Mouse (Mus musculus): Measurements from ENCODE around the gene Stra6. TPM values are rescaled to one million over a fixed set of nuclear protein-coding genes. Genes with fewer than 3 reads are reported as not detected.

Gene Stra6
- polyA plus RNA-seq, 1 experiment from 2014 or later = 9.9 TPM

DNA sequence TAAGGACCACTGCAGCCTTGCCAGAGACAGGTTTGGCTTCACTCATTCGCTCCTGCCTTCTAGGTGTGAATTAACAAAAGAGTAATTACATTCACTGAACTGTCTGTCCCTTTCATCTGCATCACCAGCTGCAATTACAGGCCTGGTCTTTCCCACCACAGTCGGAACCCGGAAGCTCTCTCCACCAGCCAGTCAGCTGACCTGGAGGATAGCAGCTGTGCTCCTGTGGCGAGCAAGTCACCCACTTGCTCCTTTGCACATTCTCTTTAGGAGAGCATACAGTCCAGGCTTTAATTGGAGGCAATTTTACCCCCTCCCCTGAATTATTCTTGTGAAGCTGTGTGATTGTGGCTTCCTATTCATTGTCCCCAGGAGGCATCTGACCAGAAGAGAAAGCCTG is 17.9 kb upstream of the Stra6 start:
- Histone ChIP-seq H3K9me3 (replicated peaks; ENCODE audit: control insufficient read depth, low read length) (no peaks in the 10 kb centered on the region), H3K9ac (ENCODE audit: low read length) (no peak overlapping the region; the same call in 1 of the 2 replicates), H3K4me3 (ENCODE audit: low read depth, low read length) (no peak overlapping the region), H3K27me3 (replicated peaks; ENCODE audit: control insufficient read depth, insufficient read depth, low read length) (no peaks in the 10 kb centered on the region), H3K36me3 (ENCODE audit: control insufficient read depth, insufficient read depth, low read length) (no peaks in the 10 kb centered on the region), H3K4me2 (ENCODE audit: low read length) (no peak overlapping the region), H3K4me1 (ENCODE audit: control insufficient read depth, insufficient read depth, low read length) (peaks cover 85% of the 10 kb centered on the region), H3K27ac (ENCODE audit: low read depth, low read length) (peak overlapping the region; percentile 75)
- DNase-seq (ENCODE audit: low spot score) (peak; percentile 65), ATAC-seq (no peak)
- WGBS = 9% methylated on average over 4 of the region's 4 CpGs

DNA sequence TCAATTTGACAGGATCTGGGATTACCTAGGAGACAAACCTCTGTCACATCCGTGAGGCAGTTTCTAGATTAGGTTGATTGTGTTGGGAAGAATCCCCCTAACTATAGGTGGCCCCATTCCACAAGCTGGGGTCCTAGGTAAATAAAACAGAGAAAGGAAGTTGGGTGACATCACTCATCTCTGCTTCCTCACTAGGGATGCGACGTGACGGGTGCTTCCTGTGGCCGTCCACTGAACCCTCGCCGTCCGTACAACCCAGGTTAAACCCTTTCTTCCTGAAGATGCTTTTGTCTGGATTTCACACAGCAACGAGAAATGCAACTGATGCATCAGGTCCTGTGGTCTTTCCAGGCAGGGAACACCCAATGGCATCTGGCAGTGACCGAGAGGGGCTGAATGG is 16.5 kb upstream of the Stra6 start:
- Histone ChIP-seq H3K27me3 (replicated peaks; ENCODE audit: control insufficient read depth, insufficient read depth, low read length) (no peaks in the 10 kb centered on the region), H3K36me3 (ENCODE audit: control insufficient read depth, insufficient read depth, low read length) (no peaks in the 10 kb centered on the region), H3K27ac (ENCODE audit: low read depth, low read length) (no peak overlapping the region), H3K4me3 (ENCODE audit: low read depth, low read length) (no peak overlapping the region), H3K4me1 (ENCODE audit: control insufficient read depth, insufficient read depth, low read length) (peaks cover 77% of the 10 kb centered on the region), H3K4me2 (ENCODE audit: low read length) (no peak overlapping the region), H3K9ac (ENCODE audit: low read length) (no peak overlapping the region), H3K9me3 (replicated peaks; ENCODE audit: control insufficient read depth, low read length) (no peaks in the 10 kb centered on the region)
- ATAC-seq (no peak), DNase-seq (ENCODE audit: low spot score) (no peak)
- WGBS = 89% methylated on average over 10 of the region's 10 CpGs

DNA sequence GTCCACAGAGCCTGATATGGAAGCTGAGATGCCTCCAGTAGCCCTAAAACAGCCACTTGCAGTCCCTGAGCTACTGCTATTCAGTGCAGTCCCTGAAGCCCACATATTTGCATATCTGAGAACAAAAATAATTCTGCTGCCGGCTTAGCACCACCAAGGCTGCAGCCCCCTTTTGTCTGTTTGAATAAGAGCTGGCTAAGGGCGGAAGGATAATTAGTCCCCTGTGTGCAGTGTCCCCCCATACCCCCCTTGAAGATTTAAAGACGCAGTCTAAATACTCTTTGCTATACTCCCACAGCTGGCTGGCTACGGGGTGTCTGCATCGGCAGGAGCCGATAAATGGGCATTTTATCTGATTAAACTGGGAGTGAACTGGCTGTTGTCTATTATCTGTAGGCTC is 15.0 kb upstream of the Stra6 start:
- Histone ChIP-seq H3K27me3 (replicated peaks; ENCODE audit: control insufficient read depth, insufficient read depth, low read length) (no peaks in the 10 kb centered on the region), H3K36me3 (ENCODE audit: control insufficient read depth, insufficient read depth, low read length) (no peaks in the 10 kb centered on the region), H3K4me3 (ENCODE audit: low read depth, low read length) (no peak overlapping the region), H3K4me1 (ENCODE audit: control insufficient read depth, insufficient read depth, low read length) (peaks cover 77% of the 10 kb centered on the region), H3K27ac (ENCODE audit: low read depth, low read length) (peak overlapping the region; percentile 95), H3K9me3 (replicated peaks; ENCODE audit: control insufficient read depth, low read length) (no peaks in the 10 kb centered on the region), H3K4me2 (ENCODE audit: low read length) (peak overlapping the region; percentile 36), H3K9ac (ENCODE audit: low read length) (peak overlapping the region; percentile 48)
- peak; percentile 92 for DNase-seq (ENCODE audit: low spot score)
- 6% methylated on average over 6 of the region's 6 CpGs for WGBS
- peak; percentile 80 for ATAC-seq

DNA sequence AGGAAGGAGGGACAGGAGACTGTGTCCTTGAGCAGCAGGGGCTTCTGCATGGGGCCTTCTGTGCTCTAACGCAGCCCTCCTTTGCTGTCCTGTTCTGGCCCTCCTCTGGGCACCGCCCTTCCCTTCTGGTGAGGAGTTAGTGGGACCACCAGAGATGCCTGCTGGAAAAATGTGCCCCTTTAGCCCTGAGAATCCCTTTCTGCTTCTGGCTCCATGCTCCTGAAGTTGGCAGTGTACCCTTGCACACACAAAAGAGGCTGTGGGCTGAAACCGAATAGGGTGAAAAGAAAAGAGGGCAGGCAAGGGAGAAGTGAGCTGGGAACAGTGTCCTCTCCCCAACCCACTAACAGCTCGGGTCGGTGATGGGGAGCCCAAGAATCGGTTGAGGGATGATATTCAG is 14.4 kb upstream of the Stra6 start:
- Histone ChIP-seq H3K4me2 (ENCODE audit: low read length) (peak overlapping the region; percentile 36; the same call in 1 of the 2 replicates), H3K9ac (ENCODE audit: low read length) (peak overlapping the region; percentile 48; the same call in 1 of the 2 replicates), H3K9me3 (replicated peaks; ENCODE audit: control insufficient read depth, low read length) (no peaks in the 10 kb centered on the region), H3K4me3 (ENCODE audit: low read depth, low read length) (no peak overlapping the region), H3K27ac (ENCODE audit: low read depth, low read length) (peak overlapping the region; percentile 95), H3K27me3 (replicated peaks; ENCODE audit: control insufficient read depth, insufficient read depth, low read length) (no peaks in the 10 kb centered on the region), H3K4me1 (ENCODE audit: control insufficient read depth, insufficient read depth, low read length) (peaks cover 75% of the 10 kb centered on the region), H3K36me3 (ENCODE audit: control insufficient read depth, insufficient read depth, low read length) (no peaks in the 10 kb centered on the region)
- 3% methylated on average over 6 of the region's 6 CpGs for WGBS
- ATAC-seq (peak; percentile 37), DNase-seq (ENCODE audit: low spot score) (peak; percentile 71)

DNA sequence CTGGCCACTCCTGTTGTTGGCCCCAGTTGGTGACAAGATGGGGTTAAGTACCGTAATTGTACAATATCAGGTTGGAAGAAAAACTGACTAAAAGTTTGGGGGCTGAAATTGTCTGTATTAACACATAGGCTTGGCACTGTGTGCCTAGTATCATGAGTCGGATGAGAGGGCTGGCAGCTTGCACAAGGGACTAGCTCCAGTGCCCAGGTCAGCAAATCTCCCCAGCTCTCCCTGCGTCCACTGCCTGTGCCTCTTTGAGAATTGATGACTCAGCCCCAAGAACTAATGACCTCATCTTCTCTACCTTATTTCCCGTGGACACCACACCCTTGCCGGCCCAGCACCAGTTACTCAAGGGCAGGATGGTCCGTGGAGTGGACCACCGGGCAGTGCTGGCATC is 13.7 kb upstream of the Stra6 start:
- WGBS = 69% methylated on average over 7 of the region's 7 CpGs
- Histone ChIP-seq H3K4me3 (ENCODE audit: low read depth, low read length) (no peak overlapping the region), H3K27me3 (replicated peaks; ENCODE audit: control insufficient read depth, insufficient read depth, low read length) (no peaks in the 10 kb centered on the region), H3K4me1 (ENCODE audit: control insufficient read depth, insufficient read depth, low read length) (peaks cover 69% of the 10 kb centered on the region), H3K36me3 (ENCODE audit: control insufficient read depth, insufficient read depth, low read length) (no peaks in the 10 kb centered on the region), H3K27ac (ENCODE audit: low read depth, low read length) (peak overlapping the region; percentile 95), H3K9me3 (replicated peaks; ENCODE audit: control insufficient read depth, low read length) (no peaks in the 10 kb centered on the region), H3K4me2 (ENCODE audit: low read length) (no peak overlapping the region), H3K9ac (ENCODE audit: low read length) (peak overlapping the region; percentile 48; the same call in 1 of the 2 replicates)
- DNase-seq (ENCODE audit: low spot score) (no peak), ATAC-seq (no peak)

DNA sequence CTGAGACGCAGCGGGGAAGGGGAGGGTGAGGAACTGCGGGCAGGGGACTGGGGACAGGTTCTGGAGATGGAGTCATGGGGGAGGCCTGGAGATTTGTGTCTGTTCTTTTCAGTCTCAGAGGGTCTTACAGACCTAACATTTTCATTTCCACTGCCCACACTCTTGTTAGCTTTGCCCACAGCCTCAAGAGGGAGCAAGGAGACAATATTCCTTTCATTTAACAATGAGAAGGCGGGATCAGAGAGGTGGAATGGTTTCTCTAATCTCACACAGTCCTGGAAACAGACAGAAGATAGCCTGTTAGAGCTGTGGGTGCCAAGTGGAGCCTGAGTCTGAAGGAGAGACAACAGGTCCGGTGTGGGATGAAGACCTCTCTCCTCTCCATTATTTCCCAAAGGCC is 11.7 kb upstream of the Stra6 start:
- Histone ChIP-seq H3K9me3 (replicated peaks; ENCODE audit: control insufficient read depth, low read length) (no peaks in the 10 kb centered on the region), H3K27me3 (replicated peaks; ENCODE audit: control insufficient read depth, insufficient read depth, low read length) (no peaks in the 10 kb centered on the region), H3K4me3 (ENCODE audit: low read depth, low read length) (no peak overlapping the region), H3K36me3 (ENCODE audit: control insufficient read depth, insufficient read depth, low read length) (no peaks in the 10 kb centered on the region), H3K4me1 (ENCODE audit: control insufficient read depth, insufficient read depth, low read length) (peaks cover 60% of the 10 kb centered on the region), H3K27ac (ENCODE audit: low read depth, low read length) (peak overlapping the region; percentile 28; the same call in 1 of the 2 replicates), H3K9ac (ENCODE audit: low read length) (no peak overlapping the region), H3K4me2 (ENCODE audit: low read length) (no peak overlapping the region)
- 28% methylated on average over 5 of the region's 5 CpGs for WGBS
- peak; percentile 77 for DNase-seq (ENCODE audit: low spot score)
- ATAC-seq = no peak

DNA sequence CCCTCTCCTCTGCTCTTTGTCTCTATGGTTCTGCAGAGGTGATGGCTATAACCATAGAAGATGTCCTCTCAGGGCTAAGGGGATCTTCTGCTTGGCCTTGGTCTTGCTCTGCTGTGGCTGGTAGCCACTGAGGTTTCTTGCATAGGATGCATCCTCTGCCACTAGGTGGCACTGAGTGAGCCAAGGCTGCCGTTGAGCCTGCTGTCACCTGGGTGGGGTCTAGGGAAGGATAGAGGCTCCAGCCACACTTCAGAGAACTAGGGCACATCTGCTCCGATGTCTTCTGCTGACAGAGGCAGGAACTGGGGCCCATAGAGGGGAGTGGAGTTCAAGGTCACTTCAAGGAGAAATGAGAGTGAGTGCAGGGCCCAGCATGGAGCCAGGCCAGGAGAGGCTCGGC is 10.5 kb upstream of the Stra6 start:
- peak overlapping the region; percentile 4; the same call in 1 of the 2 replicates for H3K4me2 ChIP-seq (ENCODE audit: low read length)
- no peaks in the 10 kb centered on the region for H3K27me3 ChIP-seq (replicated peaks; ENCODE audit: control insufficient read depth, insufficient read depth, low read length)
- peak; percentile 84 for DNase-seq (ENCODE audit: low spot score)
- peaks cover 49% of the 10 kb centered on the region for H3K4me1 ChIP-seq (ENCODE audit: control insufficient read depth, insufficient read depth, low read length)
- peak overlapping the region; percentile 53 for H3K27ac ChIP-seq (ENCODE audit: low read depth, low read length)
- H3K4me3 ChIP-seq (ENCODE audit: low read depth, low read length) = no peak overlapping the region
- WGBS = 22% methylated on average over 3 of the region's 3 CpGs
- 0 out of 2 replicates have a peak overlapping the region, but pooled peaks have one; percentile 37 for H3K9ac ChIP-seq (ENCODE audit: low read length)
- no peaks in the 10 kb centered on the region for H3K36me3 ChIP-seq (ENCODE audit: control insufficient read depth, insufficient read depth, low read length)
- ATAC-seq = peak; percentile 35
- H3K9me3 ChIP-seq (replicated peaks; ENCODE audit: control insufficient read depth, low read length) = no peaks in the 10 kb centered on the region

DNA sequence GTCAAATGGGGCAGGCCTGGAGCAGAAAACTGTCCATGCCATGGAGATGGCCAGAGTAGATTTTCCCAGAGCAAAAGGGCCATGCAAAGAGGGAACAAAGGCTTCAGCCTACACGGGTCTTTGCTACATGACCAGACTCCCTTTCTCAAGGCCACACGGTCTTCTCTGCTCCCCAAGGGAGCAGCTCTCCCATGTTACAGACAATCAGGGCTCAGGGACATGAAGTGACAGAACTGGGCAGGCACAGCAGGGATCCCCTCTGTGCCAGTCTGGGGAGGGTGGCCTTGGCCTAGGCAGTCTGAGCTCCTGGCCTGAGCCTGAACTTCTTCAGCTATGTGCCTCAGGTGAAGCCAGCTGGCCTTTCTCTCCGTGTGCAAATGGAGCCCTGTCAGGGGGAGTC is 10.0 kb upstream of the Stra6 start:
- Histone ChIP-seq H3K36me3 (ENCODE audit: control insufficient read depth, insufficient read depth, low read length) (no peaks in the 10 kb centered on the region), H3K27me3 (replicated peaks; ENCODE audit: control insufficient read depth, insufficient read depth, low read length) (no peaks in the 10 kb centered on the region), H3K4me1 (ENCODE audit: control insufficient read depth, insufficient read depth, low read length) (peaks cover 44% of the 10 kb centered on the region), H3K27ac (ENCODE audit: low read depth, low read length) (peak overlapping the region; percentile 53), H3K4me2 (ENCODE audit: low read length) (no peak overlapping the region), H3K9me3 (replicated peaks; ENCODE audit: control insufficient read depth, low read length) (no peaks in the 10 kb centered on the region), H3K9ac (ENCODE audit: low read length) (peak overlapping the region; percentile 37; the same call in 1 of the 2 replicates), H3K4me3 (ENCODE audit: low read depth, low read length) (no peak overlapping the region)
- ATAC-seq (no peak), DNase-seq (ENCODE audit: low spot score) (no peak)
- WGBS = 46% methylated on average over 3 of the region's 3 CpGs

DNA sequence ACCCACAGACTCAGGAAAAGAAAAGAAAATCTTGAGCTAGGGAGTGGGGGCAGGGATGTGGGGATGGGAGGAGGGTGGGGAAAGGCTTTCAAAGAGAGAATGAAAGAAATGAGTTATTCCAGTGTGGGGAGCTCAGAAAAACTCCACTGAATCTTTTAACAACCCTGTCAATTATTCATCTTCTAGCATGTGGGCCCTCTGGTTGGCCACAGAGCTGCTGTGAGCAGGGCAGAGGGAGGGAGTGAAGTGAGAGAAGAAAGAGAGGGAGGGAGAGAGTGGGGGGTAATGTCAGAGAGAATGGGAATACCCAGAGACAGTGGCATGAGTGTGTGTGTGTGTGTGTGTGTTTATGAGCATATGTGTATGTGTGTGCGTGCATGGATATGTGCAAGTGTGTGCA is 9.6 kb upstream of the Stra6 start:
- WGBS = 71% methylated on average over 1 of the region's 1 CpGs
- Histone ChIP-seq H3K4me3 (ENCODE audit: low read depth, low read length) (no peak overlapping the region), H3K4me1 (ENCODE audit: control insufficient read depth, insufficient read depth, low read length) (peaks cover 39% of the 10 kb centered on the region), H3K27ac (ENCODE audit: low read depth, low read length) (peak overlapping the region; percentile 53; the same call in 1 of the 2 replicates), H3K9ac (ENCODE audit: low read length) (no peak overlapping the region), H3K36me3 (ENCODE audit: control insufficient read depth, insufficient read depth, low read length) (no peaks in the 10 kb centered on the region), H3K9me3 (replicated peaks; ENCODE audit: control insufficient read depth, low read length) (no peaks in the 10 kb centered on the region), H3K4me2 (ENCODE audit: low read length) (no peak overlapping the region), H3K27me3 (replicated peaks; ENCODE audit: control insufficient read depth, insufficient read depth, low read length) (no peaks in the 10 kb centered on the region)
- no peak for DNase-seq (ENCODE audit: low spot score)
- peak; percentile 15; the same call in 1 of the 2 replicates for ATAC-seq
